Mouse (Mus musculus) layer of hippocampus, adult 18-20 months (tissue): ENCODE data around the gene Prkca. TPM values are rescaled to one million over a fixed set of nuclear protein-coding genes. Genes with fewer than 3 reads are reported as not detected.

Source experiments
- DNase-seq, 2 experiments: peaks; one replicate each; pipeline ENCODE4 v3.0.0; 2022; ENCODE audit warnings: low spot score in 2 of 2
- total RNA-seq, 2 experiments: library from RNA; stranded (reverse); gene quantifications; 2 replicates each; pipeline ENCODE4 v1.2.3; 2021

The Prkca gene
- total RNA-seq, 2 experiments from 2014 or later: 222 to 240 TPM

DNA sequence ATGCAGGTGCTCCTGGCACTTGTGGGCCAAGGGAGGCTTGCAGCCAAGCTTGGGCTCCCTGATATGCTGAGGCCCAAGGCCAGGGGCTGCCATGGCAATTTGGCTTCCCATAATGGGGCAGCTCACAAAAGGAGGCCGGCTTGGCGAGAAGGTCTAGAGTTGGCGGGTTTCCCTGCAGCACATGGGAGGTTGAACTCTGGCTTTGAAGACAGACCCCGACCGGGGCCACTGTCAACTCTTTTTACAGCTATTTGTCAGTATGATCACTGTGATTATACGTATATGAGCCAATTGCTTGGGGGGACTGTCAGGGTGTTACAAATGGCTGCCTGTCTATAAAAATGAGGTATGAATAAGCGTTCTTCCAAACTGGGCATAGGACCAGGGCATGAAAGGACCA, 378.3 kb downstream of the Prkca start:
- peak; percentile 30 to 67 for DNase-seq

DNA sequence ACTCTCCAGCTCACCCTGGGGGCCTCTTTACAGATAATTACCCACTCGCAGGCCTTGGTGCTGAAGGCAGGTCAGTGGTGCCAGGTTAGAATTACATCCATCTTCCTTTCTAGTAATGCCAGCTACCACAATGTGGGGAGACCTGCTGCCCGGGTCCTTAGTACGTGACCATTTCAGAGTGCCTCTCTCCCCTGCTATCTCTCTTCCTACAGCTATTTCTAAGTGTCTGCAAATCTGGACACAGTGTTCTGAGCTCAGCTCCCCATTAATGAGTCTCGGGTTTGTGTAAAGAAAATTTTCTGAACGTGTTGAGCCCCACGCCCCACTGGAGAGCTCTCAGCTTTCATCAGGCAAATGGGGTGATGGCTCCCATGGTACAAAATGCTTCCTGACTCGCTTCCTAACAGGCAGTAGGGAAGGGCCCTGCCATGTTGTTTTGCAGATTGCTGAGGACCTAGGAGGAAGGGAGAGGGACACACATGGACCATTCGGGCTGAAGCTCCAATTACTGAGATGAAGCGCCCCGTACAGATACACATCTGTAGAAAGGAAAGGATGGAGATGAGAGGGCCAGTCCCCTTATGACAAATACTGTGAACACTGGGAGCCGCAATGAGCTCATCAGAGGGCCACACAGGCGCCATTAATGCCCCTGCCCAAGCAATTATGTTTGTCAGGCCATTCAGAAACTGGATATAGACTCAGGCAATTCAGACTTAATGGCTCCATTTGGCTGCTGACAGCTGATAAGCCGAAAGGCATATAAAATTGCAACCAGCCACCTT, 386.0 kb downstream of the Prkca start:
- no peak for DNase-seq

DNA sequence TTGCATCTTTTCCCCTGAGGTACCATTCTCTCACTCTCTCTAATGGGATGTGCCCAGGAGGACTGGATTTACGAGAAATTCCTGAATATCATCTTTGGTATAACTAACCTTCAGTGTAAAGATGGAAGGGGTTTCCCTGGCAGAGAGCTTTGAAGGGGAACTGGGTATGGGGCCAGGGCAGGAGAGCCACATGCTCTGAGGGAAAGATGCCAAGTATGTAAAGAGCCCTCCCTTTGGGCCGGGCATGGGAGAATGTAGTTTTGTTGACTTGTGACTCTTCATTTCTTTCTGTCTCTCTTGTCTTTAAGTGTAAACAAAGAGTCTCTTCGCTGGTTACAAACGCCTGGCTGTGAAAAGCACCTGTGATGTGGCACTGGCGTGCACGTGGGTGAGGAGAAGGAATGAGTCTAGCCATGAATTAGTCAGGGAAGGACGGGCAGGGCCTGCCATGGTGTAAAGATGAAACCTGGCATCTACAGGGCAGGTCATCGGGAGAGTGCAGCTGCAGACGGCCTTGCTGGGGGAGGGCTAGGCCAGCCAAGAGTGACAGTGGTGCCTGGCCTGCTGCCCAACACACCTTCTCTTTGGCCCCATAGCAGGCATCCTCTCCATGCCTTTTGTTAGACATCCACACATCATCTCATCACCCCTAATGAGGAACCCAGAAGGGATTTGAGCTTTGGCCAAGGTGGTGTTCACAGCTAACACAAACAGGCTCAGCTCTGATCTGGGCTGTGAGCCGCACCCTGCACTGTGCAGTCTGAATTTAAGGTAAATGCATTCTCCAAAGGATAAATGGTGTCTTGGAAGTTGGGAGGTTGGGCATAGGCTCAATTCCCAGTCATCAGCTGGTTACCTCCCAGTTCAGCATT, 388.3 kb downstream of the Prkca start:
- DNase-seq: no peak

DNA sequence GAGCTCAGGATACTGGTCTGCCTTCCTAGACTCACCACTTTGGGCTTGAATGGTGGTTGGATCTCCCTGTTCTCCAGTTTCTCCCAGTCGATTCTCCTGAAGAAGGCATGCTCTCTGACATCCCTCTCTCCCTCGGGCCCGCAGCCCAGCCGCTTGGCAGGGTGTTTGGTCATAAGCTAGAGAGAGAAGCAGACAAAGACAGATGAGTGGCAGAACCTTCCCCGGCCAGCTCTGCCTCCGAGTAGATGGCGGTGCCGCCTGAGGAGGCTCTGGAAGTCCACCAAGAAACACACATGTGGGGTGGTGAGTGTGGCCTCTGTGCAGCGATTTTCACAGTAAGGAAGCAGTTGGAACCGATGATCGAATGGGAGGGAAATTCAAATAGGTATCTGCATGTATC, 392.3 kb downstream of the Prkca start:
- DNase-seq: no peak

DNA sequence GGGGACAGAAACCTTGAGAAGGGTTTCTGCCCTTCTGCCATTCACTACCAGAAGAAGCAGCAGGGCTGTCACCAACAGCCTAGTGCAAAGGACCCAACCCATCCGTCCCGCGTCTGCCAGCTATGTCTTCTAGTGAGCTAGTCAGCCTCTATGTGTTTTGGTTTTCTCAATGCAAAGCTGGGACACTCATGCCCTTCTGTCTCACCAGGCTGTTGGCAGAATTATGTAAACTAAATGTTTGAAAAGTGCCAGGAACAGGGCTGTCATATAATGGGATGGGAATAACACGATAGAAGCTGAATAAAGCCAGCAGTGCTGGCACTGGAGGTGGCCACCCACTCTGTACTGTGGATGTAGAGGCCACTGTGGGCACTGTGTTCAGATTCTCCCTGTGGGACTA, 393.1 kb downstream of the Prkca start:
- peak; percentile 52 to 73 for DNase-seq

DNA sequence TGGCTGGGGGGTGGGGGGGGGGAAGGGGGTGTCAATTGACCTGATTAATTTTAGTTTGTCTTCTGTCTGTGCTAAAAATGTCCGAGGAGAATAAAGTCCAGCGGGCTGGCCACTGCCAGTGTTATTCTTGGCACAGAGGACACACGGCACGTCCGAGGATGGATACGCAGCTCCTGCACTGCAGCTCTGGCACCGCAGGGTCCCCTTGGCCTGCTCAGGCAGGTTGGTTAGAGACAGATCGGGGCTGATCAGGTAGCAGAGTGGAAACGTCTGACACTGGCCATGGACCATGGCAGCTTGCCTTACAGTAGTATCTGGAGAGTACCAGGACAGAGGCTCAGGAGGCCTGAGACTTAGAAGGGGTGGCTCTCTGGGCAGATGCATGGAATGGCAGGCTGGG, 393.5 kb downstream of the Prkca start:
- no peak for DNase-seq

DNA sequence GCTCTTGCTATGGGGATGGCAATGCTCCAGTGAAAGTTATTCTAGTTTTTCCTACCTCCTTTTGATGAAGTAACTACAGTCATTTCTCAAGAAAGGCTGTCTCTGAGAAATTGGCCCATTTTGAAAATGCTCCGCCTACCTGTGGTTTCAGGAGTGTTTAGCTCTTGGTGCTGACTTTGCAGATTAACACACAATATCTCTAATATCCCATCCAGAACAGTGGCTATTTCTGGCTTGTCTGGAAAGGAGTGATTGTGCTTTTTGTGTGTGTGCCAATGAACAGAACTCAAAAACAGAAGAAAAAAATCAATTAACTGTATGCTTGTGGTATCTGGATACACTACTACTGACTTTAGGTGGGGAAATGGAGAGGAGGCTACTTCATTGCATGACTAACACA, 395.8 kb downstream of the Prkca start:
- DNase-seq: no peak

DNA sequence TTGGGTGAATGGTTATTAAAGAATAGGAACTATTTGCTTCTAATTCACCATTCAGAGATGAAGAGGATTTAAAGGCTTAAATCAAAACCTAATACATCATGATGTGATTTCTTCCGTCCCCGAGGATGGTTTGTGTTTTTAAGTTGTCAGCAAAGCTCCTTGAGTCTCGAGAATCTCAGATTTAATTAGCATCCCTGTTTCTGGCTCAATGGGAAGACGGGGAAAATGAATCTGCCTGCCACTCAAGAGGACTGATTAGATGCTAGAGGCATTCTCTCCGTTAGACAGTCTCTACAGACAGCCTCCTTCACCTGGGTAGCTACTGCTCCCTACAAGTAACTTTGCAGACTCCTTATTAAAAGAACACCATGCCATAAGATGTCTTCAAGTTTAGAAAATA, 396.9 kb downstream of the Prkca start:
- no peak for DNase-seq

DNA sequence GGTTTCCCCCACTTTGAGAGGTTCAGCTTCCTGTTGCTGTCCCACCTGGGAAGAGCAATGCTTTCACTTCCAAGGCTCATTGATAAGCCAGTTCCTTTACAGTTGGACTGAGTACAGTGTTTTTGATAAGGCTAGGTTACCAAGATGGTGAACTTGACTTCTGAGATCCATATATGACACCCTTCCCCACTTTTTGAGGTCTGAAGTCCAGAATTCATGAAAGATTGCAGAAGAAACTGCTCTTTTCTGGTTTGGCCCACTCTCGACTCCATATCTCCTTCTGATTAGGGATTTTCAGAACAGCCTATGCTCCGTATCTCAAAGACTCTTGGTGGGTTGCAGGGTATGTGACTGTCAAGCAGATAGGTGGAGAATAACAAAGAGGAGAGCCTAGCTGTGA, 406.8 kb downstream of the Prkca start:
- no peak for DNase-seq

DNA sequence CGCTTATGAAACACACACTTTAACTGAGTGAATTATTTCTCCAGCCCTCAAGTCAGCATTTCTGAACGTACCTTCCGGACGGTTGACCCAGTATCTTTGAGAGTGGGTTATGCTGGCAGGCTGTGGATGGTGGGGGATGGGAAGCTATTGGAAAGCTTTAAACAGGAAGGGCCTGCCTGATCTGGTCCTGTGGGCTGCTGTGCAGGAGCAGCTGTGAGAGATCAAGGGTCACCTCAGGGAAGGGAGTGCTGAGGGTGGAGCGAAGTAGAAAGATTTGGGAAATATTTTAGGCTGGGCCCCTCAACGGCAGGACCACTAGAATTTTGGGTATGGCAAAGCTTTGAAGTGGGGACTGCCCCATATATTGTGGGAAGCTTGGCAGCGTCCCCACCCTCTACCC, 412.0 kb downstream of the Prkca start:
- DNase-seq: no peak

DNA sequence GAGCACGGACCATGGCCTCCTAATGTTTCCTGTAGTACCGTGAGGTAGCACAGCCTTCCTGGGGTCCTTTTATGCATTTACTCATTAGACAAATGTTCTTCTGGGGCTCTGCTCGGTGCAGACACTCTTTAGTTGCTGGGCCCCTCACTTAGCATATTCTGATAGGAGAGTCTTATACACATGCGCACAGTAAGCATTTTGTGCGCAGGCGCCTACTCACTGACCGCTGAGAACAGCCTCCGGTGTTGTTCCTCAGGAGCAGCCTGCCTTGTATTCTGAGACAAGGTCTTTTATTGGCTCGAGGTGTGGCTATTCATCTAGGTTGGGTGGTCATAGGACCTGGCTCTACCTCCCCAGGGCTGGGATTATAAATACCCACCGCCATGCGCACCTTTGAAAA, 412.4 kb downstream of the Prkca start:
- DNase-seq: no peak

DNA sequence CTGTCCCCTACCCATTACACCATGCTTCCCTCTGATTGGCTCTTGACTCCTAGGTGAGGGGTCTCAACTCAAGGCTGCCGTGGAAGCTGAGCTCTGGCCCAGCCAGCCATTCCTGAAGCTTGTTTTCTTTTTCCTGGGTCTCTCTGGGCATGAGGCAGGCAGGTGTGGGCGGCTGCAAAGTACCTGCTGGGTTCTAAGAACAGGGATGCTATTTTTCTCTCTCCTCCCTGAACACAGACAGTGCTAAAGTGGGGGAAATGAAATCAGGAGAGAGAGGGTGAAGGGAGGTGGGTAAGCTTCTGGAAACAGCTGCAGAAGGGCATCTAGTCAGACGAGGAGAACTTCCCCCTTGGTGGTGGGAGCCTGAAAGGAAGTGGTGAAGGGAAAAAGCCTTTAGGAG, 414.0 kb downstream of the Prkca start:
- no peak for DNase-seq

DNA sequence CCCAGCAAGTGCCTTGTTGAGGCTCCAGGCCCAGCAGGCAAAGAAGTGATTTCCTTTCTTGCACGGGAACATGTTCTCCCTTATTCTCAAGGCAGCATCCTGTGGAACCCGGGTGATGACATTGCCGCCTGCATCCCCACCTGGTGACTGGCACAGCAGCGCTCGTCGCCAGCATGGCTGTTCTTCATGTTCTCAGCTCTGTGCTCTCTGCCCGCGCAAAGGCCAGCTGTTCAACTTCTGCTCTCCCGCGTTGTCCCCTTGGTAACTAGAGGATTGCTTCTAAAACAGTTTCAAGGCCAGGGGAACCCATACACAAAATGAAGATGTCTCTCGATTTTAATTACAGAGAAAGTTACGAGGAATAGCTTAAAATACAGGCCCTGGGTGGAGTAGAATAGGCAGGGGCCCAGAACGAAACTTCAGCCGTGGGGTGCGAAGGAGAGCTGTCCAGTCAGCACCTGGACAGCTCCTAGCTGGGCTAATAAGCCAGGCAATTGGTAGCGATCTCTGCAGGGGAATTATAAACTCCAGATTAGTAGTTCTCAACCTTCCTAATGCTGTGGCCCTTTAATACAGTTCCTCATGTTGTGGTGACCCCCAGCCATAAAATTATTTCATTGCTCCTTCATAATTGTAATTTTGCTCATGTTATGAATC, 423.7 kb downstream of the Prkca start:
- peak; percentile 18 to 45 for DNase-seq

DNA sequence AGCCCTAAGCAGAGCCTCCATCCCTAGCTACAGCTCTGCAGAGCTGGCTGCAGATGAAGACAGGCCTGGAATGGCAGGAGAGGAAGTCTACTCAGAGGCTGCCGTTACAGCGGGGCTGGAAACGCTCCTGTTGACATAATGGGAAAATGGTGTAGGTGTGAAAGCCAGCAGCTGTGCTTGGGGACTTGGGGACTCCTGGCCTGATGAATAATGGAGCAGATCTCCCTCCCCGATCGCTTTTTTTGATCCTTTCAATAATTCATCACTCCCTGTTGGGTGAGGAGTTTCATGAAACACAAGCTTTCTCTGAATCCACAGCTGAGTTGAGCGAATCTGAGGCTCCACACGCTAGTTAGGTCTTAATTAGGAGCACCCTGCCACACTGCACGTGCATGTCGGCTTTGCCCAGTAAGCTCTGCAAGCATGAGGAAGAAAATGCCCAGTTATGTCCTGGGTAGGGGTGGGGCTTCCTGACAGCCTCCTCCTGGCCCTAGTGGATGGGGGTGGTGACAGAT, 425.9 kb downstream of the Prkca start:
- peak; percentile 13 to 43 for DNase-seq

DNA sequence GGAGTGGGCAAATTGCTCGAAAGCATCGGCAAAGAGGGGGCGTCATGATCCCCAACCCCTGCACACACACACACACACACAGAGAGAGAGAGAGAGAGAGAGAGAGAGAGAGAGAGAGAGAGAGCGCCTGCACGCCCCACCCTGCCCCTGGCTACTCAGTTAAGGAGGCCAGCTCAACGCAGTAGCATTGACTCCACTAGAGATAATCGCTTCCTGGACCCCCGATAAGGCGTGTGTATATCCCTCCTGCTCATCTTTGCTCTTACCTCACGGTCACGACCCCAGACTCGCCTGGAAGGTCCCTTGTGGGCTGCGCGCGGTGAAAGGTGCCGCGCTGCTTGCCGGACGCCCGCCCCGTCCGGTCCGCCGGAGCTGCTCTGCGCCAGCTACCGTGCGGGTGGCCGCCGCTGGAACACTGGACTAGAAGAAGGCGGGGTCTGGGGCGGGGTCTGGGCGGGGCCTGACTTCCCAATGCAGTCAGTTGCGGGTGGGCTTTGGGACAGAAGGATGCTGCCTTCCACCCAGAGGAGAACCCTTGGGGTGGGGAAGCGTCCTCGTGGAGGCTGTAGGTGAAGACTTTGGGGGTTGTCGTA, 429.0 kb downstream of the Prkca start, which contains the start of gene Cacng5:
Cacng5 (minus strand) TSS at position 422 of the 593 bp plus-strand sequence.
- DNase-seq: no peak

DNA sequence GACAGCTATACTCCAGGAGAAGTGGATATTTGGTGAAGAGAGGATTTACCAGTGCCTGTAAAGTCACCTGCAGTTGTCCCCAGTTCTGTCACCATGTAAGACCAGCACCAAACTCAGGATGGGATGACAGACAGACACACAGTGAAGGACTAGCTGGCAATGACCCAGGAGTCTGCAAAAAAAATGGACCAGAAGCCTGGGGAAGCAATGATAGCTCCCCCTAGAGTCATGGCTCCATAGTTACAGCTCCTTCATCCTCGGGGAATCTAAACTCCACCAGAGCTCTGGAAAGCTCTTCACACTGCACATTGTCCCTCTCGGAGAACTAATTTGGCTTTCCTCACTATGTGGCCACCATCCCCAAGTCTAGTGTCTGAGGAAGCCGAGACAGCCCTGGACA, 430.4 kb downstream of the Prkca start:
- no peak for DNase-seq

DNA sequence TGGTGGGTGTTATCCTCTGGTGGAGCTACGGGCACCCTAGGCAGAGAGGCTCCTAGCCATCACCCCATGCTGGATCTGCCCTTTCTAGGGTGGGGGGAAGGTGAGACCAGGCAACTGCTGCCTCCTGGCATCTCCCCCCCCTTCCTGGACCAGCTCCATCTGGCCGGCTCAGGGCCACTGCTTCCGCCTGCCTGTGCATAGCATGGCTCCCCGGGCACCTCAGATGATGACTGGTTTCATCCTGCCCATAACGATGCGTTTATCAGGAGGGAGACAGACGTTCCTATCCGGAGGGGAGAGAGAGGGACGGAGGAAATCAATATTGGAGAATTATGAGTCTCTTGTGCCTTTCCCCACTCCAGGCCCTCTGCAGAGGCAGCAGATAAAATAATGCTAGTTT, 438.4 kb downstream of the Prkca start:
- DNase-seq: no peak

DNA sequence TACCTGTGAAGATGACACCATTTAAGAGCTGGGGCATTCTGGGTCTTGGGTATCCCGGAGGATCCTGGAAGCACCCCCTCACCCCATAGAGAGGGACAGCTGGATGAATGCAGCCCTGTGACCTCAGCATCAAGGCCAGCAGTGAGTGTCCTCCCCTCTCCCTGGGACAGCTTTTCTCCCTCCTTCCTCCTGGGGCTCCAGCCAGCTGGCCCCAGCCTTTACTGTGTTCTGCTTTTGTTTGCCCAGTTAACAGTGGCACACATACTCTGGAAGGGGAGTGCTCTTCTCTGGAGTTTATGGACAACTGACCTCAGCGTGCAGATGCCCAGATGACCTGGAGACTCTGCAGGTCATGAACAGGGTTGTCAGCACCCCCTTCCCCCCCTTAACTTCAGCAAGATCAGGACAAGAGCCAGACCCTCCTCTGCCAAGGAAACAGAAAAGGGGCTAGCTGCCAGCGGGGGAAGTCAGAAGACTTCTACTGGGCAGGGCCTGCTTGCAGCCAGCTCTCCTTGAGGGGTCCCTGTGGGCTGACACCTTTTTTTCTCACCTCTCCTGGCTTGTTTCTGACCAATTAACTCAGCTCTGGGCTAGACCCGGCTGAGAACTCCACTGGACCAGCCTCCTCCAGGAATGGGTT, 439.6 kb downstream of the Prkca start:
- DNase-seq: no peak

DNA sequence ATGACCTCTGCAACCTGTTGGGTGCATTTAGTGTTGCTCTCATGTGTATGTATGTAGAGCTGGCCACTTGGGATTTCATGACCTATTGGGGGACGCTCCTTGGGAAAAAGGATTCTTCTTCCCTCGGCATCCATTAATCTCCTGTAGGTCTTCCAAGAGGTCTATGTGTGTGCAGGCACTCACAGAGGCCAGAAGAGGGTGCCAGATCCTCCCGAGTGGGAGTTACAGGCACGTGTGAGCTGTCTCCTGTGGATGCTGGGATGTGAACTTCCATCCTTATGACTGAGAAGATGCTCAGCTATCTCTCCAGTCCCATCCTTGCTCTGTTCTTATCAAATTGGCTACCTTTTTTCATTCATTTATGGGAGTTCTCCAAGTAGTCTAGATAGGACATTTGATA, 443.3 kb downstream of the Prkca start:
- DNase-seq: no peak

DNA sequence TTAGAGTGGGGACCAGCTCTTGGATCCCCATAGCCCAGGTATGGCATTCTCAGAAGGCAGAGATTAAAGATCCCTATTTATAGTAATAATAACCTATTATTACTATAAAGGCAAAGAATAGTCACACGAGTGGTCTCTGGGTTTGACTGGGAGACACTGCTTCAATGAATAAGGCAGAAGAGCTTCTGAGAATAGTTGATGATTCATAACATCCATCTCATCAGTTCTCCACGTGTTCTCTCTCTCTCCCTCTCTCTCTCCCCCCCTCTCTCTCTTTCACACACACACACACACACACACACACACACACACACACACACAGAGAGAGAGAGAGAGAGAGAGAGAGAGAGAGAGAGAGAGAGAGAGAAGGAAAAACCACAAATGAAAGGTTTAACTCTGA, 445.0 kb downstream of the Prkca start:
- DNase-seq: no peak

DNA sequence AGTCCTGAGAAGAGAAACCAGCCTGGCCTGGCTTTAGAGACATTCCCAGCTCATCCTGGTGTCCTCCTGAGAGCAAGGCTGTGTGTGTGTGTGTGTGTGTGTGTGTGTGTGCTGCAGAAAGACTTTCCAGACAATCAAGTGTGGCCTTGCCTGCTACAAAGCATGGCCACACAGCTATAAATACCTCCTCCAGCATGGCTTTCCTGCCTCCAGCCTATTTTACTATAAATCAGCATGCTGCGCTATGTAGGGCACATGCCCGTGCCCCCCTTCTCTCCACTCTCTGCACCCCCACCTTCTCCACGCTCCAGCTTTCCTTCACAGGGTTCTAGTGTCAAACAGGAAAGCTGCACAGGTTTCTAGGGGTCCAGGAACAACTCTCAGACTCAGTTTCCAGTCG, 448.1 kb downstream of the Prkca start:
- no peak for DNase-seq
